13 mouse cellular contexts compared by ENCODE assay signal in genomic region chr6:72221271-72221670, GRCm38 (mm10). TPM values are rescaled to one million over a fixed set of nuclear protein-coding genes. Genes with fewer than 3 reads are reported as not detected.
A peak's percentile ranks its signal among the peaks of the same experiment; 100 is the strongest.
DNase-seq lines count a peak whose midpoint lies in the region; ATAC-seq and TF ChIP-seq lines count a peak whose summit lies in the region.
"Had no signal": no experiment of that assay in that cellular context is flagged by ENCODE, and none has a peak within 500 bp of the region (broad histone marks: within the 10 kb centered on the region; RNA-seq: fewer than 3 reads in every experiment).

No protein-coding gene starts in this region.

- no peak overlapping the region for H3K9ac ChIP-seq in forebrain, embryonic 12.5 days
- H3K9ac ChIP-seq in forebrain, embryonic 16.5 days (replicated peaks; ENCODE audit: low read depth, low read length), result no peak overlapping the region
- no peak overlapping the region for H3K9ac ChIP-seq in heart, postnatal 0 days (replicated peaks; ENCODE audit: low read depth, low read length)
- H3K9ac ChIP-seq in liver, postnatal 0 days (replicated peaks), result no peak overlapping the region
- H3K9ac ChIP-seq in liver, embryonic 11.5 days (ENCODE audit: low read depth, low read length), result no peak overlapping the region
- H3K9ac ChIP-seq: embryonic facial prominence, embryonic 15.5 days had no signal

- TF ChIP-seq CTCF in heart, postnatal 0 days (IDR thresholded peaks at IDR 0.05; ENCODE audit: low read depth), result peak; percentile 42
- peak; percentile 49 for TF ChIP-seq CTCF in liver, postnatal 0 days (IDR thresholded peaks at IDR 0.05; ENCODE audit: low read depth)

- no peak overlapping the region for H3K4me2 ChIP-seq in forebrain, embryonic 12.5 days
- no peak overlapping the region for H3K4me2 ChIP-seq in forebrain, embryonic 16.5 days (ENCODE audit: low read length)
- H3K4me2 ChIP-seq in heart, postnatal 0 days (ENCODE audit: low read depth, low read length), result no peak overlapping the region
- H3K4me2 ChIP-seq in liver, postnatal 0 days (ENCODE audit: low read depth, low read length), result no peak overlapping the region
- H3K4me2 ChIP-seq in liver, embryonic 11.5 days, result no peak overlapping the region
- H3K4me2 ChIP-seq: embryonic facial prominence, embryonic 15.5 days had no signal

- peaks cover 69% of the 10 kb centered on the region for H3K4me1 ChIP-seq in forebrain, embryonic 12.5 days
- peaks cover 42% of the 10 kb centered on the region for H3K4me1 ChIP-seq in forebrain, embryonic 16.5 days (replicated peaks; ENCODE audit: control insufficient read depth, insufficient read depth, low read length)
- peaks cover 38% of the 10 kb centered on the region for H3K4me1 ChIP-seq in heart, postnatal 0 days (ENCODE audit: control insufficient read depth, insufficient read depth)
- H3K4me1 ChIP-seq in liver, postnatal 0 days (ENCODE audit: insufficient read depth), result peaks cover 6% of the 10 kb centered on the region; the same call in 1 of the 2 replicates
- peaks cover 20% of the 10 kb centered on the region for H3K4me1 ChIP-seq in liver, embryonic 11.5 days (replicated peaks; ENCODE audit: control insufficient read depth, insufficient read depth, low read length)
- peaks cover 79% of the 10 kb centered on the region for H3K4me1 ChIP-seq in limb, embryonic 10.5 days

- TF ChIP-seq EP300 in heart, postnatal 0 days (IDR thresholded peaks at IDR 0.05; ENCODE audit: low read depth), result no peak
- TF ChIP-seq EP300 in liver, postnatal 0 days (IDR thresholded peaks at IDR 0.05; ENCODE audit: low read depth), result no peak

- no peak for DNase-seq in heart, postnatal 0 days (ENCODE audit: low spot score)
- no peak for DNase-seq in heart, adult 8-10 months (ENCODE audit: low spot score)
- DNase-seq in liver, postnatal 0 days, result no peak
- DNase-seq in liver, embryonic 11.5 days (ENCODE audit: low spot score), result no peak
- no peak for DNase-seq in limb, embryonic 10.5 days (ENCODE audit: low spot score)
- DNase-seq in adipocyte (ENCODE audit: low spot score), result no peak
- DNase-seq: adrenal gland, postnatal 14 days; B cell, adult 2 months; cerebellum, postnatal 14 days had no signal

- peak overlapping the region; percentile 82; the same call in 1 of the 2 replicates for H3K27ac ChIP-seq in forebrain, embryonic 12.5 days
- no peak overlapping the region for H3K27ac ChIP-seq in forebrain, embryonic 16.5 days (ENCODE audit: low read length)
- no peak overlapping the region for H3K27ac ChIP-seq in heart, postnatal 0 days (ENCODE audit: low read depth)
- no peak overlapping the region for H3K27ac ChIP-seq in liver, postnatal 0 days (ENCODE audit: low read depth)
- H3K27ac ChIP-seq in liver, embryonic 11.5 days (ENCODE audit: low read depth, low read length), result no peak overlapping the region
- peak overlapping the region; percentile 81 for H3K27ac ChIP-seq in limb, embryonic 10.5 days
- H3K27ac ChIP-seq: embryonic facial prominence, embryonic 15.5 days had no signal

- WGBS in forebrain, embryonic 12.5 days, result 38% methylated on average over 6 of the region's 6 CpGs
- WGBS in forebrain, embryonic 16.5 days, result 39% methylated on average over 6 of the region's 6 CpGs
- 59% methylated on average over 6 of the region's 6 CpGs for WGBS in heart, postnatal 0 days
- 47% methylated on average over 6 of the region's 6 CpGs for WGBS in liver, postnatal 0 days (ENCODE audit: insufficient replicate concordance)
- 46% methylated on average over 6 of the region's 6 CpGs for WGBS in liver, embryonic 11.5 days
- 46% methylated on average over 6 of the region's 6 CpGs for WGBS in limb, embryonic 10.5 days

- no peak for ATAC-seq in forebrain, embryonic 12.5 days (ENCODE audit: low FRiP score)
- no peak for ATAC-seq in forebrain, embryonic 16.5 days
- ATAC-seq in heart, postnatal 0 days (ENCODE audit: insufficient read depth, low read depth), result no peak
- no peak for ATAC-seq in liver, postnatal 0 days
- ATAC-seq in liver, embryonic 11.5 days (replicated peaks; ENCODE audit: low FRiP score), result no peak

- peaks cover 39% of the 10 kb centered on the region for H3K27me3 ChIP-seq in forebrain, embryonic 12.5 days
- H3K27me3 ChIP-seq in forebrain, embryonic 16.5 days (replicated peaks; ENCODE audit: control insufficient read depth, insufficient read depth, low read length), result no peaks in the 10 kb centered on the region
- H3K27me3 ChIP-seq in heart, postnatal 0 days (ENCODE audit: control insufficient read depth, insufficient read depth, low read length), result no peaks in the 10 kb centered on the region; the same call in 1 of the 2 replicates
- peaks cover 35% of the 10 kb centered on the region for H3K27me3 ChIP-seq in liver, postnatal 0 days (ENCODE audit: insufficient read depth, low read length)
- H3K27me3 ChIP-seq in liver, embryonic 11.5 days (replicated peaks; ENCODE audit: control insufficient read depth, insufficient read depth, low read length), result peaks cover 52% of the 10 kb centered on the region
- peaks cover 14% of the 10 kb centered on the region; the same call in 1 of the 2 replicates for H3K27me3 ChIP-seq in limb, embryonic 10.5 days (ENCODE audit: low read depth, poor library complexity, severe bottlenecking)

- H3K4me3 ChIP-seq in forebrain, embryonic 12.5 days (replicated peaks), result no peak overlapping the region
- H3K4me3 ChIP-seq in forebrain, embryonic 16.5 days (replicated peaks; ENCODE audit: low read length), result no peak overlapping the region
- no peak overlapping the region for H3K4me3 ChIP-seq in heart, postnatal 0 days (ENCODE audit: low read depth, low read length)
- H3K4me3 ChIP-seq in liver, postnatal 0 days (ENCODE audit: low read depth, low read length), result no peak overlapping the region
- H3K4me3 ChIP-seq in liver, embryonic 11.5 days (ENCODE audit: low read depth, low read length), result no peak overlapping the region
- H3K4me3 ChIP-seq in limb, embryonic 10.5 days, result peak overlapping the region; percentile 28; the same call in 1 of the 2 replicates
- H3K4me3 ChIP-seq: embryonic facial prominence, embryonic 15.5 days had no signal

- H3K9me3 ChIP-seq in forebrain, embryonic 12.5 days, result no peaks in the 10 kb centered on the region
- no peaks in the 10 kb centered on the region for H3K9me3 ChIP-seq in forebrain, embryonic 16.5 days (ENCODE audit: control insufficient read depth, low read length)
- no peaks in the 10 kb centered on the region for H3K9me3 ChIP-seq in heart, postnatal 0 days (replicated peaks; ENCODE audit: control insufficient read depth, low read length)
- H3K9me3 ChIP-seq in liver, postnatal 0 days (ENCODE audit: low read length), result no peaks in the 10 kb centered on the region
- no peaks in the 10 kb centered on the region for H3K9me3 ChIP-seq in liver, embryonic 11.5 days (ENCODE audit: control insufficient read depth, low read length)
- H3K9me3 ChIP-seq in limb, embryonic 10.5 days (replicated peaks), result no peaks in the 10 kb centered on the region
- H3K9me3 ChIP-seq: embryonic facial prominence, embryonic 15.5 days had no signal

- H3K36me3 ChIP-seq in forebrain, embryonic 12.5 days (replicated peaks), result no peaks in the 10 kb centered on the region
- no peaks in the 10 kb centered on the region for H3K36me3 ChIP-seq in forebrain, embryonic 16.5 days (ENCODE audit: control insufficient read depth, insufficient read depth)
- no peaks in the 10 kb centered on the region for H3K36me3 ChIP-seq in heart, postnatal 0 days (replicated peaks; ENCODE audit: control insufficient read depth, insufficient read depth, low read length)
- no peaks in the 10 kb centered on the region for H3K36me3 ChIP-seq in liver, postnatal 0 days (replicated peaks; ENCODE audit: insufficient read depth, low read length)
- H3K36me3 ChIP-seq in liver, embryonic 11.5 days (ENCODE audit: control insufficient read depth, insufficient read depth, low read length), result no peaks in the 10 kb centered on the region
- H3K36me3 ChIP-seq in limb, embryonic 10.5 days, result peaks cover 15% of the 10 kb centered on the region; the same call in 1 of the 2 replicates
- H3K36me3 ChIP-seq: embryonic facial prominence, embryonic 15.5 days had no signal

RNA-seq across cellular contexts. Expression of gene Atoh8, which starts 14.1 kb away (rescaled TPM):
- 6.5 and 7.5 TPM in 2 replicates for polyA plus RNA-seq in forebrain, embryonic 12.5 days (2016; fragmentation: Nextera tagmentation; extraction: Ambion mirVana)
- polyA plus RNA-seq in forebrain, embryonic 16.5 days (2015; fragmentation: Nextera tagmentation; extraction: Ambion mirVana), result 2.7 and 3.0 TPM in 2 replicates
- 4.5 and 14.7 TPM in 2 replicates for total RNA-seq in heart, postnatal 0 days (2014; rRNA removed; ENCODE audit: low replicate concordance)
- polyA plus RNA-seq in heart, postnatal 0 days (2015; fragmentation: Nextera tagmentation; extraction: Ambion mirVana), result 7.1 and 8.6 TPM in 2 replicates
- total RNA-seq in heart, adult 8-10 months (2022), result 10 to 100 TPM in 2 of 4 experiments, 1 to 10 TPM in 2; 9.6 to 10.9 (median 10.1) TPM
- polyA plus RNA-seq in liver, postnatal 0 days (2015; fragmentation: Nextera tagmentation; extraction: Ambion mirVana), result 0.96 and 1.3 TPM in 2 replicates
- polyA plus RNA-seq in liver, embryonic 11.5 days (2014; fragmentation: Nextera tagmentation; extraction: Ambion mirVana), result 3.1 and 3.4 TPM in 2 replicates
- 24.9 and 28.0 TPM in 2 replicates for polyA plus RNA-seq in limb, embryonic 10.5 days (2016; fragmentation: Nextera tagmentation; extraction: Ambion mirVana)
- total RNA-seq: neutrophil, adult 5-6 weeks had no signal

Comparison
In these comparisons a context has a peak if more than half of its experiments do, and no peak if none do; other contexts are left out.
1. H3K27ac ChIP-seq: peak in forebrain, embryonic 12.5 days (single experiment) and limb, embryonic 10.5 days (single experiment); none in forebrain, embryonic 16.5 days (single experiment), heart, postnatal 0 days (single experiment), liver, postnatal 0 days (single experiment) and liver, embryonic 11.5 days (single experiment).